Mouse (Mus musculus) layer of hippocampus, postnatal 14 days (tissue): ENCODE results near the gene Hnrnpf. TPM values are rescaled to one million over a fixed set of nuclear protein-coding genes. Genes with fewer than 3 reads are reported as not detected.

ENCODE experiments used
- DNase-seq, 2 experiments: peaks; one replicate each; pipeline ENCODE4 v3.0.0; 2021 to 2022; ENCODE audit warnings: low spot score in 2 of 2, mixed read lengths in 1 of 2
- total RNA-seq, 2 experiments: library from RNA; stranded (reverse); gene quantifications; 2 replicates each; pipeline ENCODE4 v1.2.3; 2021

The Hnrnpf gene
- total RNA-seq, 2 experiments from 2014 or later = 140 to 154 TPM

- no peak for DNase-seq
These were observed 17.5 kb downstream of the Hnrnpf start for GRCm38 (mm10) chr6:117917576-117917975.

- no peak for DNase-seq
These were observed 17.9 kb downstream of the Hnrnpf start for GRCm38 (mm10) chr6:117918043-117918442.

- no peak for DNase-seq
These were observed 20.8 kb downstream of the Hnrnpf start for GRCm38 (mm10) chr6:117920659-117921640.

GRCm38 (mm10) chr6:117922041-117922440, 21.9 kb downstream of the Hnrnpf start:
- DNase-seq = no peak

- DNase-seq = no peak
These were observed 26.9 kb downstream of the Hnrnpf start for GRCm38 (mm10) chr6:117926871-117927491.

- DNase-seq = no peak
These were observed 27.8 kb downstream of the Hnrnpf start for GRCm38 (mm10) chr6:117927955-117928354.

- DNase-seq = no peak
These were observed 28.6 kb downstream of the Hnrnpf start for GRCm38 (mm10) chr6:117928746-117929145.

- DNase-seq = no peak
These were observed 30.0 kb downstream of the Hnrnpf start for GRCm38 (mm10) chr6:117929945-117930655.

- no peak for DNase-seq
These were observed 32.4 kb downstream of the Hnrnpf start for GRCm38 (mm10) chr6:117932325-117933051.

- DNase-seq = no peak
These were observed 34.2 kb downstream of the Hnrnpf start for GRCm38 (mm10) chr6:117934301-117934700.

GRCm38 (mm10) chr6:117935681-117936612, 35.8 kb downstream of the Hnrnpf start:
- no peak for DNase-seq

GRCm38 (mm10) chr6:117937222-117937932, 37.3 kb downstream of the Hnrnpf start, which contains the start of gene Fxyd4:
Gene Fxyd4 (minus strand): TSS chr6:117937692.
- no peak for DNase-seq

- DNase-seq = peak in 1 of 2 experiments; percentile 70
These were observed 38.8 kb downstream of the Hnrnpf start for GRCm38 (mm10) chr6:117938951-117939350.

GRCm38 (mm10) chr6:117942769-117943168, 42.6 kb downstream of the Hnrnpf start:
- peak; percentile 54 to 79 for DNase-seq

- no peak for DNase-seq
These were observed 43.8 kb downstream of the Hnrnpf start for GRCm38 (mm10) chr6:117943899-117944298.

- DNase-seq = no peak
These were observed 52.2 kb downstream of the Hnrnpf start for GRCm38 (mm10) chr6:117952330-117952729.

GRCm38 (mm10) chr6:117956161-117956560, 56.0 kb downstream of the Hnrnpf start:
- no peak for DNase-seq

- DNase-seq = no peak
These were observed 56.9 kb downstream of the Hnrnpf start for GRCm38 (mm10) chr6:117956851-117957501.
